8 mouse cellular contexts compared by ENCODE assay signal in genomic region chr4:46389612-46390341, GRCm38 (mm10). TPM values are rescaled to one million over a fixed set of nuclear protein-coding genes. Genes with fewer than 3 reads are reported as not detected.
DNase-seq lines count a peak whose midpoint lies in the region; ATAC-seq and TF ChIP-seq lines count a peak whose summit lies in the region.

No protein-coding gene starts in this region.

- H3K4me2 ChIP-seq in heart, embryonic 12.5 days: peak overlapping the region; percentile 59
- H3K4me2 ChIP-seq in embryonic facial prominence, embryonic 13.5 days: peak overlapping the region; percentile 68
- H3K4me2 ChIP-seq in liver, postnatal 0 days (ENCODE audit: low read depth, low read length): peak overlapping the region; percentile 79
- H3K4me2 ChIP-seq in neural tube, embryonic 15.5 days: peak overlapping the region; percentile 66

- H3K27me3 ChIP-seq in heart, embryonic 12.5 days (replicated peaks): no peaks in the 10 kb centered on the region; the same call in none of the 2 replicates
- H3K27me3 ChIP-seq in embryonic facial prominence, embryonic 13.5 days: no peaks in the 10 kb centered on the region
- H3K27me3 ChIP-seq in liver, postnatal 0 days (ENCODE audit: insufficient read depth, low read length): no peaks in the 10 kb centered on the region
- H3K27me3 ChIP-seq in neural tube, embryonic 15.5 days (replicated peaks): no peaks in the 10 kb centered on the region

- peak overlapping the region; percentile 92 for H3K9ac ChIP-seq in heart, embryonic 12.5 days
- H3K9ac ChIP-seq in ES-E14 (ENCODE audit: insufficient read depth, low read depth, low read length, poor library complexity, severe bottlenecking): peak overlapping the region; percentile 95
- peak overlapping the region; percentile 87 for H3K9ac ChIP-seq in embryonic facial prominence, embryonic 13.5 days
- peak overlapping the region; percentile 88 for H3K9ac ChIP-seq in liver, postnatal 0 days (replicated peaks)
- H3K9ac ChIP-seq in neural tube, embryonic 15.5 days (replicated peaks): peak overlapping the region; percentile 82

- peaks cover 19% of the 10 kb centered on the region for H3K36me3 ChIP-seq in heart, embryonic 12.5 days
- peaks cover 12% of the 10 kb centered on the region; the same call in 1 of the 2 replicates for H3K36me3 ChIP-seq in ES-E14 (ENCODE audit: control insufficient read depth, insufficient read depth, low read length, poor library complexity, severe bottlenecking)
- H3K36me3 ChIP-seq in embryonic facial prominence, embryonic 13.5 days: peaks cover 12% of the 10 kb centered on the region
- H3K36me3 ChIP-seq in liver, postnatal 0 days (replicated peaks; ENCODE audit: insufficient read depth, low read length): peaks cover 46% of the 10 kb centered on the region
- H3K36me3 ChIP-seq in neural tube, embryonic 15.5 days: peaks cover 11% of the 10 kb centered on the region

- intact Hi-C loops in heart, postnatal 36 days (cut with DNase I): loop anchor here (2.0 to 5.0 kb wide), 3 partner anchors 61 to 118 kb away; partner anchors contain the start of gene Anp32b

- peak overlapping the region; percentile 57 for H3K4me3 ChIP-seq in heart, embryonic 12.5 days
- H3K4me3 ChIP-seq in ES-E14 (ENCODE audit: insufficient read depth in 1 of 2, low read depth in 1 of 2, low read length in 2 of 2, poor library complexity in 1 of 2, severe bottlenecking in 1 of 2): peak overlapping the region; percentile 73 to 80
- peak overlapping the region; percentile 64 for H3K4me3 ChIP-seq in embryonic facial prominence, embryonic 13.5 days
- H3K4me3 ChIP-seq in liver, postnatal 0 days (ENCODE audit: low read depth, low read length): peak overlapping the region; percentile 71
- peak overlapping the region; percentile 79 for H3K4me3 ChIP-seq in neural tube, embryonic 15.5 days (replicated peaks)

- TF ChIP-seq EP300 in liver, postnatal 0 days (IDR thresholded peaks at IDR 0.05; ENCODE audit: low read depth): peak; percentile 2; the same call in 1 of the 2 replicates

- H3K27ac ChIP-seq in heart, embryonic 12.5 days (ENCODE audit: poor library complexity, severe bottlenecking): peak overlapping the region; percentile 97
- peak overlapping the region; percentile 97 for H3K27ac ChIP-seq in ES-E14 (ENCODE audit: insufficient read depth, low read depth, low read length, poor library complexity, severe bottlenecking)
- peak overlapping the region; percentile 95 for H3K27ac ChIP-seq in embryonic facial prominence, embryonic 13.5 days
- peak overlapping the region; percentile 92 for H3K27ac ChIP-seq in liver, postnatal 0 days (ENCODE audit: low read depth)
- peak overlapping the region; percentile 98 for H3K27ac ChIP-seq in neural tube, embryonic 15.5 days (replicated peaks)

- ATAC-seq in heart, embryonic 12.5 days (ENCODE audit: insufficient number of reproducible peaks, low FRiP score): no peak
- no peak for ATAC-seq in embryonic facial prominence, embryonic 13.5 days (ENCODE audit: insufficient number of reproducible peaks, insufficient read depth, low FRiP score, low TSS enrichment, low read depth)
- 0 out of 2 replicates have a peak, but pooled peaks have one; percentile 12 for ATAC-seq in liver, postnatal 0 days
- peak; percentile 49; the same call in 1 of the 2 replicates for ATAC-seq in neural tube, embryonic 15.5 days (ENCODE audit: low FRiP score)

- no peak for TF ChIP-seq CTCF in liver, postnatal 0 days (IDR thresholded peaks at IDR 0.05; ENCODE audit: low read depth)

- H3K4me1 ChIP-seq in heart, embryonic 12.5 days (replicated peaks): 0 out of 2 replicates have a peak, but pooled peaks cover 2% of the 10 kb centered on the region
- no peaks in the 10 kb centered on the region for H3K4me1 ChIP-seq in ES-E14 (ENCODE audit: control insufficient read depth in 2 of 2, insufficient read depth in 2 of 2, low read length in 2 of 2, poor library complexity in 1 of 2)
- H3K4me1 ChIP-seq in embryonic facial prominence, embryonic 13.5 days: no peaks in the 10 kb centered on the region
- H3K4me1 ChIP-seq in liver, postnatal 0 days (ENCODE audit: insufficient read depth): peaks cover 7% of the 10 kb centered on the region; the same call in 1 of the 2 replicates
- H3K4me1 ChIP-seq in neural tube, embryonic 15.5 days: peaks cover 8% of the 10 kb centered on the region

- in situ Hi-C loops in ES-E14 (cut with MboI; ENCODE audit: low sequenced_read_pairs in 2 of 2, unreplicated experiment in 2 of 2): no loop called here

- H3K9me3 ChIP-seq in heart, embryonic 12.5 days (replicated peaks): no peaks in the 10 kb centered on the region
- H3K9me3 ChIP-seq in ES-E14 (ENCODE audit: control insufficient read depth, insufficient read depth, low read depth, low read length): no peaks in the 10 kb centered on the region
- no peaks in the 10 kb centered on the region for H3K9me3 ChIP-seq in embryonic facial prominence, embryonic 13.5 days
- H3K9me3 ChIP-seq in liver, postnatal 0 days (ENCODE audit: low read length): no peaks in the 10 kb centered on the region
- no peaks in the 10 kb centered on the region for H3K9me3 ChIP-seq in neural tube, embryonic 15.5 days (replicated peaks)

- 2% methylated on average over 24 of the region's 24 CpGs for WGBS in heart, embryonic 12.5 days
- WGBS in embryonic facial prominence, embryonic 13.5 days: 2% methylated on average over 24 of the region's 24 CpGs
- under 1% methylated on average over 24 of the region's 24 CpGs for WGBS in liver, postnatal 0 days (ENCODE audit: insufficient replicate concordance)
- 2% methylated on average over 24 of the region's 24 CpGs for WGBS in neural tube, embryonic 15.5 days

- DNase-seq in heart, postnatal 36 days: no peak
- DNase-seq in ES-E14 (ENCODE audit: low read depth, low spot score): no peak
- DNase-seq in induced T-regulatory cell, adult 2 months (ENCODE audit: low read depth): peak; percentile 81
- DNase-seq in liver, postnatal 0 days: peak; percentile 52
- no peak for DNase-seq in frontal cortex, adult 2 months (ENCODE audit: extremely low spot score in 1 of 2, low spot score in 1 of 2)

TF ChIP-seq in ES-E14, 5 proteins besides CTCF, POLR2A, EP300 and RAD21:
- TF ChIP-seq ZNF384 (IDR thresholded peaks at IDR 0.05; ENCODE audit: low read depth, low read length) (0 out of 2 replicates have a peak, but pooled peaks have one; percentile 2), CHD2 (IDR thresholded peaks at IDR 0.05; ENCODE audit: low read depth, low read length) (no peak)

RNA-seq across cellular contexts. Expression of gene Trmo, which starts 0.5 kb away (rescaled TPM):
- 8.3 and 8.7 TPM in 2 replicates for polyA plus RNA-seq in heart, embryonic 12.5 days (2016; fragmentation: Nextera tagmentation; extraction: Ambion mirVana)
- 1 to 10 TPM; 3.4 to 4.2 TPM for total RNA-seq in heart, postnatal 36 days (2021)
- 18.8 and 21.0 TPM in 2 replicates for total RNA-seq in ES-E14 (2012; rRNA removed)
- polyA plus RNA-seq in embryonic facial prominence, embryonic 13.5 days (2015; fragmentation: Nextera tagmentation; extraction: Ambion mirVana): 8.3 and 9.3 TPM in 2 replicates
- 4.2 and 6.1 TPM in 2 replicates for polyA plus RNA-seq in liver, postnatal 0 days (2015; fragmentation: Nextera tagmentation; extraction: Ambion mirVana)
- 8.4 and 10.7 TPM in 2 replicates for polyA plus RNA-seq in neural tube, embryonic 15.5 days (2015; fragmentation: Nextera tagmentation; extraction: Ambion mirVana)
- polyA plus RNA-seq in frontal cortex, adult 2 months (2012; rRNA removed): 5.3 and 6.6 TPM in 2 replicates

RNA-seq across cellular contexts. Expression of gene Hemgn, which starts 23.5 kb away (rescaled TPM):
- 9.7 and 12.4 TPM in 2 replicates for polyA plus RNA-seq in heart, embryonic 12.5 days (2016; fragmentation: Nextera tagmentation; extraction: Ambion mirVana)
- under 1 TPM in 1 of 2 experiments, not detected in 1; 0.19 TPM for total RNA-seq in heart, postnatal 36 days (2021)
- not detected in 2 replicates for total RNA-seq in ES-E14 (2012; rRNA removed)
- 0.87 and 4.4 TPM in 2 replicates for polyA plus RNA-seq in embryonic facial prominence, embryonic 13.5 days (2015; fragmentation: Nextera tagmentation; extraction: Ambion mirVana)
- 117 and 135 TPM in 2 replicates for polyA plus RNA-seq in liver, postnatal 0 days (2015; fragmentation: Nextera tagmentation; extraction: Ambion mirVana)
- polyA plus RNA-seq in neural tube, embryonic 15.5 days (2015; fragmentation: Nextera tagmentation; extraction: Ambion mirVana): 0.24 and 1.2 TPM in 2 replicates
- 0.06 and 0.12 TPM in 2 replicates for polyA plus RNA-seq in frontal cortex, adult 2 months (2012; rRNA removed)

RNA-seq across cellular contexts. Expression of gene Foxe1, which starts 46.4 kb away (rescaled TPM):
- not detected in 2 replicates for polyA plus RNA-seq in heart, embryonic 12.5 days (2016; fragmentation: Nextera tagmentation; extraction: Ambion mirVana)
- not detected for total RNA-seq in heart, postnatal 36 days (2021)
- total RNA-seq in ES-E14 (2012; rRNA removed): 0.21 and 0.22 TPM in 2 replicates
- 0.81 and 0.91 TPM in 2 replicates for polyA plus RNA-seq in embryonic facial prominence, embryonic 13.5 days (2015; fragmentation: Nextera tagmentation; extraction: Ambion mirVana)
- not detected in 2 replicates for polyA plus RNA-seq in liver, postnatal 0 days (2015; fragmentation: Nextera tagmentation; extraction: Ambion mirVana)
- not detected in 2 replicates for polyA plus RNA-seq in neural tube, embryonic 15.5 days (2015; fragmentation: Nextera tagmentation; extraction: Ambion mirVana)
- polyA plus RNA-seq in frontal cortex, adult 2 months (2012; rRNA removed): not detected in 2 replicates

Comparison
In these comparisons a context has a peak if more than half of its experiments do, and no peak if none do; other contexts are left out.
1. ATAC-seq: peak in liver, postnatal 0 days (single experiment) and neural tube, embryonic 15.5 days (single experiment); none in heart, embryonic 12.5 days (single experiment) and embryonic facial prominence, embryonic 13.5 days (single experiment).
2. DNase-seq: peak in induced T-regulatory cell, adult 2 months (single experiment) and liver, postnatal 0 days (single experiment); none in heart, postnatal 36 days (0 of 2), ES-E14 (single experiment) and frontal cortex, adult 2 months (0 of 2).
3. Peak in every context shown above with its lines, with median percentiles within 50 percentile points of each other: H3K27ac ChIP-seq, H3K4me2 ChIP-seq, H3K4me3 ChIP-seq and H3K9ac ChIP-seq.